Mouse (Mus musculus): Measurements from ENCODE around the gene Hist1h3d. TPM values are rescaled to one million over a fixed set of nuclear protein-coding genes. Genes with fewer than 3 reads are reported as not detected.

Hist1h3d gene
- total and polyA plus RNA-seq, 3 experiments = 0.94 to 182 (median 13.5) TPM

- Histone ChIP-seq H3K36me3 (replicated peaks in 1 of 2; ENCODE audit: control insufficient read depth in 1 of 2, insufficient read depth in 1 of 2, low read length in 1 of 2) (no peaks in the 10 kb centered on the region), H3K9me3 (replicated peaks; ENCODE audit: low read length) (no peaks in the 10 kb centered on the region), H3K27me3 (replicated peaks) (no peaks in the 10 kb centered on the region), H3K4me2 (ENCODE audit: insufficient read depth, low read depth, poor library complexity, severe bottlenecking) (peak overlapping the region; percentile 59; the same call in 1 of the 2 replicates), H3K9ac (ENCODE audit: insufficient read depth, low read depth) (peak overlapping the region; percentile 54), H3K4me1 (ENCODE audit: control insufficient read depth in 1 of 2, insufficient read depth in 2 of 2) (peaks cover 0 to 12% of the 10 kb centered on the region in 2 experiments; a peak in 3 of 4 replicates), H3K79me2 (replicated peaks; ENCODE audit: control insufficient read depth, extremely low read depth, insufficient read depth, poor library complexity, severe bottlenecking) (peaks cover 6% of the 10 kb centered on the region; the same call in 1 of the 2 replicates), H3K4me3 (replicated peaks in 1 of 3; ENCODE audit: low read depth in 2 of 3, low read length in 2 of 3, poor library complexity in 1 of 3) (no peak overlapping the region), H3K27ac (ENCODE audit: insufficient read depth, low read depth) (no peak overlapping the region)
- dilution Hi-C loops (cut with MboI; ENCODE audit: extremely low pct_ligation_motif_present, extremely low pct_unique_long_range_greater_than_20kb, low sequenced_read_pairs) (no loop called here), in situ Hi-C loops (cut with MboI; ENCODE audit: low pct_ligation_motif_present, low pct_unique_long_range_greater_than_20kb, low sequenced_read_pairs) (no loop called here)
- no peak for DNase-seq (ENCODE audit: extremely low read depth)
- no peak for TF ChIP-seq JUN (IDR thresholded peaks at IDR 0.05; ENCODE audit: insufficient read depth, low read depth, low read length)
- TF ChIP-seq SMC3 (IDR thresholded peaks at IDR 0.05; ENCODE audit: low read depth, low read length) = no peak
- no peak for TF ChIP-seq ELF1 (IDR thresholded peaks at IDR 0.05; ENCODE audit: low read depth, low read length)
- TF ChIP-seq POLR2AphosphoS2 (IDR thresholded peaks at IDR 0.05; ENCODE audit: low read depth, low read length) = no peak
- no peak for TF ChIP-seq BHLHE40 (IDR thresholded peaks at IDR 0.05; ENCODE audit: low read depth, low read length)
- TF ChIP-seq MAFK (IDR thresholded peaks at IDR 0.05; ENCODE audit: insufficient replicate concordance, low read length) = no peak
- no peak for TF ChIP-seq ZMIZ1 (IDR thresholded peaks at IDR 0.05; ENCODE audit: low read depth, low read length)
- no peak for TF ChIP-seq CTCF (conservative IDR thresholded peaks at IDR 0.05 in 1 of 2, IDR thresholded peaks at IDR 0.05 in 1 of 2; ENCODE audit: low read depth in 2 of 2, low read length in 2 of 2)
- TF ChIP-seq RAD21 (IDR thresholded peaks at IDR 0.05; ENCODE audit: low read depth, low read length) = no peak
- TF ChIP-seq TCF12 (IDR thresholded peaks at IDR 0.05; ENCODE audit: low read depth, low read length) = no peak
- TF ChIP-seq HCFC1 (IDR thresholded peaks at IDR 0.05; ENCODE audit: low read depth, low read length) = no peak
- TF ChIP-seq JUND (conservative IDR thresholded peaks at IDR 0.05; ENCODE audit: low read depth, low read length) = no peak
- TF ChIP-seq UBTF (IDR thresholded peaks at IDR 0.05; ENCODE audit: low read depth, low read length) = no peak
- TF ChIP-seq IRF4 (IDR thresholded peaks at IDR 0.05; ENCODE audit: low read depth, low read length) = no peak
Measured at GRCm38 (mm10) chr13:23622861-23623450, 47.4 kb downstream of the Hist1h3d start.

Other genes with a start within 250 kb of the Hist1h3d start
Only the 20 nearest of the 35 such genes appear.
- 0.38 and 0.51 TPM in 2 replicates for gene Btn1a1, start 109.9 kb upstream of the Hist1h3d start, total RNA-seq (2012; rRNA removed)
- 0.20 TPM in 2 replicates for gene Btn1a1, start 109.9 kb upstream of the Hist1h3d start, total RNA-seq (2014; rRNA removed)
- 0.08 and 0.21 TPM in 2 replicates for gene Btn1a1, start 109.9 kb upstream of the Hist1h3d start, polyA plus RNA-seq (2012; ENCODE audit: insufficient read length, low read depth)
- 1.1 and 1.3 TPM in 2 replicates for gene Btn2a2, start 86.9 kb upstream of the Hist1h3d start, total RNA-seq (2012; rRNA removed)
- 1.2 and 1.3 TPM in 2 replicates for gene Btn2a2, start 86.9 kb upstream of the Hist1h3d start, total RNA-seq (2014; rRNA removed)
- gene Btn2a2, start 86.9 kb upstream of the Hist1h3d start, polyA plus RNA-seq (2012; ENCODE audit: insufficient read length, low read depth) = 2.1 and 2.8 TPM in 2 replicates
- 4,350 and 4,957 TPM in 2 replicates for gene Hist1h4h, start 44.7 kb upstream of the Hist1h3d start, total RNA-seq (2012; rRNA removed)
- gene Hist1h4h, start 44.7 kb upstream of the Hist1h3d start, total RNA-seq (2014; rRNA removed) = 14.0 and 19.4 TPM in 2 replicates
- 3.4 and 5.5 TPM in 2 replicates for gene Hist1h4h, start 44.7 kb upstream of the Hist1h3d start, polyA plus RNA-seq (2012; ENCODE audit: insufficient read length, low read depth)
- 824 and 932 TPM in 2 replicates for gene Hist1h2af, start 41.9 kb upstream of the Hist1h3d start, total RNA-seq (2012; rRNA removed)
- gene Hist1h2af, start 41.9 kb upstream of the Hist1h3d start, total RNA-seq (2014; rRNA removed) = 45.2 and 57.1 TPM in 2 replicates
- gene Hist1h2af, start 41.9 kb upstream of the Hist1h3d start, polyA plus RNA-seq (2012; ENCODE audit: insufficient read length, low read depth) = 68.6 and 97.0 TPM in 2 replicates
- gene Hist1h3g, start 40.3 kb upstream of the Hist1h3d start, total RNA-seq (2012; rRNA removed) = 608 and 749 TPM in 2 replicates
- gene Hist1h3g, start 40.3 kb upstream of the Hist1h3d start, total RNA-seq (2014; rRNA removed) = 50.1 and 75.3 TPM in 2 replicates
- 3.4 and 3.6 TPM in 2 replicates for gene Hist1h3g, start 40.3 kb upstream of the Hist1h3d start, polyA plus RNA-seq (2012; ENCODE audit: insufficient read length, low read depth)
- 261 and 290 TPM in 2 replicates for gene Hist1h2bh, start 32.4 kb upstream of the Hist1h3d start, total RNA-seq (2012; rRNA removed)
- 5.7 and 8.0 TPM in 2 replicates for gene Hist1h2bh, start 32.4 kb upstream of the Hist1h3d start, total RNA-seq (2014; rRNA removed)
- 0.56 and 0.77 TPM in 2 replicates for gene Hist1h2bh, start 32.4 kb upstream of the Hist1h3d start, polyA plus RNA-seq (2012; ENCODE audit: insufficient read length, low read depth)
- 553 and 608 TPM in 2 replicates for gene Hist1h3f, start 31.7 kb upstream of the Hist1h3d start, total RNA-seq (2012; rRNA removed)
- gene Hist1h3f, start 31.7 kb upstream of the Hist1h3d start, total RNA-seq (2014; rRNA removed) = 5.1 and 8.0 TPM in 2 replicates
- 0.23 and 0.30 TPM in 2 replicates for gene Hist1h3f, start 31.7 kb upstream of the Hist1h3d start, polyA plus RNA-seq (2012; ENCODE audit: insufficient read length, low read depth)
- 4,390 and 4,902 TPM in 2 replicates for gene Hist1h4f, start 24.1 kb upstream of the Hist1h3d start, total RNA-seq (2012; rRNA removed)
- gene Hist1h4f, start 24.1 kb upstream of the Hist1h3d start, total RNA-seq (2014; rRNA removed) = 17.8 and 27.1 TPM in 2 replicates
- 4.0 and 9.0 TPM in 2 replicates for gene Hist1h4f, start 24.1 kb upstream of the Hist1h3d start, polyA plus RNA-seq (2012; ENCODE audit: insufficient read length, low read depth)
- 112 and 132 TPM in 2 replicates for gene Hist1h1d, start 22.5 kb upstream of the Hist1h3d start, total RNA-seq (2012; rRNA removed)
- 1.8 and 2.3 TPM in 2 replicates for gene Hist1h1d, start 22.5 kb upstream of the Hist1h3d start, total RNA-seq (2014; rRNA removed)
- 0.11 and 0.14 TPM in 2 replicates for gene Hist1h1d, start 22.5 kb upstream of the Hist1h3d start, polyA plus RNA-seq (2012; ENCODE audit: insufficient read length, low read depth)
- gene Hist1h3e, start 13.4 kb upstream of the Hist1h3d start, total RNA-seq (2012; rRNA removed) = 1,307 and 1,484 TPM in 2 replicates
- gene Hist1h3e, start 13.4 kb upstream of the Hist1h3d start, total RNA-seq (2014; rRNA removed) = 20.6 and 24.2 TPM in 2 replicates
- gene Hist1h3e, start 13.4 kb upstream of the Hist1h3d start, polyA plus RNA-seq (2012; ENCODE audit: insufficient read length, low read depth) = 2.2 and 3.1 TPM in 2 replicates
- gene Hist1h2ae, start 4.5 kb upstream of the Hist1h3d start, total RNA-seq (2012; rRNA removed) = 648 and 652 TPM in 2 replicates
- gene Hist1h2ae, start 4.5 kb upstream of the Hist1h3d start, total RNA-seq (2014; rRNA removed) = 13.4 and 16.3 TPM in 2 replicates
- gene Hist1h2ae, start 4.5 kb upstream of the Hist1h3d start, polyA plus RNA-seq (2012; ENCODE audit: insufficient read length, low read depth) = 1.4 and 3.5 TPM in 2 replicates
- gene Hist1h2bg, start 4.4 kb upstream of the Hist1h3d start, total RNA-seq (2012; rRNA removed) = 2,765 and 3,252 TPM in 2 replicates
- 118 and 136 TPM in 2 replicates for gene Hist1h2bg, start 4.4 kb upstream of the Hist1h3d start, total RNA-seq (2014; rRNA removed)
- 9.1 and 9.4 TPM in 2 replicates for gene Hist1h2bg, start 4.4 kb upstream of the Hist1h3d start, polyA plus RNA-seq (2012; ENCODE audit: insufficient read length, low read depth)
- gene Hist1h2bf, start 1.6 kb upstream of the Hist1h3d start, total RNA-seq (2012; rRNA removed) = 1,243 and 1,273 TPM in 2 replicates
- 28.3 and 50.8 TPM in 2 replicates for gene Hist1h2bf, start 1.6 kb upstream of the Hist1h3d start, total RNA-seq (2014; rRNA removed)
- 1.7 TPM in 1 of 2 replicates, not detected in the other for gene Hist1h2bf, start 1.6 kb upstream of the Hist1h3d start, polyA plus RNA-seq (2012; ENCODE audit: insufficient read length, low read depth)
- gene Hist1h2ad, start 1.4 kb upstream of the Hist1h3d start, total RNA-seq (2012; rRNA removed) = 744 and 796 TPM in 2 replicates
- gene Hist1h2ad, start 1.4 kb upstream of the Hist1h3d start, total RNA-seq (2014; rRNA removed) = 9.1 and 13.2 TPM in 2 replicates
- 0.53 TPM in 1 of 2 replicates, not detected in the other for gene Hist1h2ad, start 1.4 kb upstream of the Hist1h3d start, polyA plus RNA-seq (2012; ENCODE audit: insufficient read length, low read depth)
- gene Hist1h4d, start 5.8 kb downstream of the Hist1h3d start, total RNA-seq (2012; rRNA removed) = 1,558 and 1,831 TPM in 2 replicates
- 13.8 and 27.7 TPM in 2 replicates for gene Hist1h4d, start 5.8 kb downstream of the Hist1h3d start, total RNA-seq (2014; rRNA removed)
- 2.4 and 6.7 TPM in 2 replicates for gene Hist1h4d, start 5.8 kb downstream of the Hist1h3d start, polyA plus RNA-seq (2012; ENCODE audit: insufficient read length, low read depth)
- 268 and 282 TPM in 2 replicates for gene Hist1h2be, start 45.4 kb downstream of the Hist1h3d start, total RNA-seq (2012; rRNA removed)
- gene Hist1h2be, start 45.4 kb downstream of the Hist1h3d start, total RNA-seq (2014; rRNA removed) = 3.4 and 4.7 TPM in 2 replicates
- gene Hist1h2be, start 45.4 kb downstream of the Hist1h3d start, polyA plus RNA-seq (2012; ENCODE audit: insufficient read length, low read depth) = 0.57 and 0.70 TPM in 2 replicates
- gene Hist1h1e, start 46.8 kb downstream of the Hist1h3d start, total RNA-seq (2012; rRNA removed) = 486 and 504 TPM in 2 replicates
- 12.2 and 18.3 TPM in 2 replicates for gene Hist1h1e, start 46.8 kb downstream of the Hist1h3d start, total RNA-seq (2014; rRNA removed)
- gene Hist1h1e, start 46.8 kb downstream of the Hist1h3d start, polyA plus RNA-seq (2012; ENCODE audit: insufficient read length, low read depth) = 1.5 and 1.9 TPM in 2 replicates
- gene Hist1h2ac, start 108.2 kb downstream of the Hist1h3d start, total RNA-seq (2012; rRNA removed) = 114 and 122 TPM in 2 replicates
- gene Hist1h2ac, start 108.2 kb downstream of the Hist1h3d start, total RNA-seq (2014; rRNA removed) = 0.96 and 0.97 TPM in 2 replicates
- 0.14 TPM in 1 of 2 replicates, not detected in the other for gene Hist1h2ac, start 108.2 kb downstream of the Hist1h3d start, polyA plus RNA-seq (2012; ENCODE audit: insufficient read length, low read depth)
- 436 and 456 TPM in 2 replicates for gene Hist1h2bc, start 108.4 kb downstream of the Hist1h3d start, total RNA-seq (2012; rRNA removed)
- 16.1 and 17.4 TPM in 2 replicates for gene Hist1h2bc, start 108.4 kb downstream of the Hist1h3d start, total RNA-seq (2014; rRNA removed)
- 1.1 and 2.2 TPM in 2 replicates for gene Hist1h2bc, start 108.4 kb downstream of the Hist1h3d start, polyA plus RNA-seq (2012; ENCODE audit: insufficient read length, low read depth)
- 0.38 and 0.76 TPM in 2 replicates for gene Hist1h1t, start 120.1 kb downstream of the Hist1h3d start, total RNA-seq (2012; rRNA removed)
- gene Hist1h1t, start 120.1 kb downstream of the Hist1h3d start, total RNA-seq (2014; rRNA removed) = not detected in 2 replicates
- gene Hist1h1t, start 120.1 kb downstream of the Hist1h3d start, polyA plus RNA-seq (2012; ENCODE audit: insufficient read length, low read depth) = not detected in 2 replicates

All from CH12.LX (cell line).